Mouse (Mus musculus): ENCODE measurements around the gene Phyhipl.

Phyhipl gene

DNA sequence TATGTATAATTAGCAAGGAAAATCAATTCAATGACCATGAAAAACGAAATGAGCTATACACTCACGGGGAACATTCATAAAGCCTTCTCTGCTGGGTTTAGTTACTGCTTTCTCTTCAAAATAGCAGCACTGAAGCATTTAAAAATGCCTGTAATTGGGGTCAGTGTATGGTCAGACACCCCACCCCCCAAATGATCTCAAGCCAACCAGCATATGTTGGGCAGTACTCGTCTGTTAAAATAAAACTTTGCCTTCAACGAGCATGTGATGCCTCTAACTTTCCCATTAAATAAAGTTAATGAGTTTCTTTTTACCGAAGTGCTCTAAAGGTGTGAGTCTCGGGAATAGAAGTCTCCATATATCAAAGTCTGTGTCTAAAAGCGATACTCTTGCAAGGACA lies at the start of gene Phyhipl:
Phyhipl (minus strand) TSS at position 138 of the 400 bp plus-strand sequence.
- no peak for DNase-seq

- DNase-seq: no peak
These were observed 47.4 kb upstream of the Phyhipl start for GRCm38 (mm10) chr10:70703211-70703610.

DNA sequence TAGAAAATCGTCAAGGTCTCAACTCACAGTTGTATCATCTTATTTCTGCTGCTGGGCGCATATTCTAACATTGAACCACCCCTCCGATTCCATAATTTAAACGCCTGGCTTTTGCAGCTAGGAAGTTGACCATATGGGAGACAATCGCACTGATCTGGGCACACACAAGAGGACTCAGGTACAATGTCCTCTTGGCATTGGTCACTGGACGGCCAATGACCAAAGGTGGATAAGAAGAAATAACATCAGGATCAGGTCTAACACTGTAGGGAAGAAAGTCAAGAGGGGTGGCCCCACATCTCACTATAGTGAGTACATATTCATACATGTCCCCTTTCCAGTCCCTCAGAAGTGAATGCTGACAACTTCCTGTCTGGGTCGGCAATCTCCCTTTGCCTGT lies 43.8 kb upstream of the Phyhipl start:
- DNase-seq: no peak

DNA sequence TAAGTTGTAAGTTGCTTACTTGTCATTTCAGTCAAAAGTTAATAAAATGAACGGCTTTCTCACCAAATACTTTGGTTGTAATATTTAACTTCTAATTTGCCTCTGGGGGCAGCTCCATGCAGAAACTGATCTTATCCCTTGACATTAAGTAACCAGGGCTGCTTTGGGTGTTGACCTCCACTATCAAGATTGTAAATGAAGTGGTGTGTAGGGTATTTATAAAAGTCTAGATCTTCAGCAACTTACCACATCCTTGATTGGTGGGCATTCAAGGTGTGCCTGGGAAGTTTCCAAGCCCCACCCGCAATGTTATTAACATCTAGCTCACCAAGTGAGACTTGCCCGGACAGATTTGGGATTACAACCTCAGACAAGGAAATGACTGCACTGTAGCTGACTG lies 42.2 kb upstream of the Phyhipl start:
- DNase-seq: no peak

- no peak for DNase-seq
These were observed 41.2 kb upstream of the Phyhipl start for GRCm38 (mm10) chr10:70696748-70697585.

GRCm38 (mm10) chr10:70689346-70689745 lies 33.6 kb upstream of the Phyhipl start:
- no peak for DNase-seq

DNA sequence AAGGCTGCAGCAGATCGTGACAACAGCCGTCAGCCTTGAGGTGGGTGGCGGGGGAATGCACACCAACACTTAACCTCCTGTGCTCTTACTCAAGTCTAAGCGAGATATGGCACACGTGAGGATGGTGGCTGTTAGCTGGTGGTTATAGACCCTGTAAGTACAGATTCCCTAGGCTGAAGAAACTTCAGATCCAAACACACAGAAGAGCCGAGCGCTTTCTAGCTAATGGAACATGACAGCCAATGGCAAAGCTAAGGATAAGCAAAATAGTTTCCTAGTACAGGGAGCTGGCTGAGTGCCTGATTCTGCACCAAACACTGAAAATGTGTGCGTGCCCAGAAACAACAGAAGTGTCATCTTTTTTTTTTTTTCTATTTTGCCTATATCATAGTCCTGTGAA lies 33.1 kb upstream of the Phyhipl start:
- no peak for DNase-seq

- no peak for DNase-seq
These were observed 31.4 kb upstream of the Phyhipl start for GRCm38 (mm10) chr10:70686941-70687703.

DNA sequence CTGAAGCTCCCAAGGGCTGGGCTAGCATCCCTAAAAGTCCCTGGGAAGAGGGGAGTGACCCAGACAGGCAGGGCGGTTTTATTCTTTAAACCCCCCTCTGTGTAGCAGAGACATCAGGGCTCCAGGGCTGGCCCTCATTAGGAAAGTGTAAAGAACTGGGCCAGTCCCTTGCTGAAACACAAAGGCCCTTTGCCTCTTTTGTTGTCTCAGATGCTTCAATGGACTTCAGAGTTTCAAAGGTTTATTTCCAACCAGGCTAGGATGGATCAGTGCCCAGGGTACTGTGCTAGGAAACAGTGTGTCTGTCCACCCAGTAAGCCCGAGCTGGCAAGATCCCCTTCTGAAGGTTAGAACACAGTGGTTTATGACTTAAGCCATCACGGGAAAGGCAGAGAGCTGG lies 30.7 kb upstream of the Phyhipl start:
- DNase-seq: peak; percentile 37

DNA sequence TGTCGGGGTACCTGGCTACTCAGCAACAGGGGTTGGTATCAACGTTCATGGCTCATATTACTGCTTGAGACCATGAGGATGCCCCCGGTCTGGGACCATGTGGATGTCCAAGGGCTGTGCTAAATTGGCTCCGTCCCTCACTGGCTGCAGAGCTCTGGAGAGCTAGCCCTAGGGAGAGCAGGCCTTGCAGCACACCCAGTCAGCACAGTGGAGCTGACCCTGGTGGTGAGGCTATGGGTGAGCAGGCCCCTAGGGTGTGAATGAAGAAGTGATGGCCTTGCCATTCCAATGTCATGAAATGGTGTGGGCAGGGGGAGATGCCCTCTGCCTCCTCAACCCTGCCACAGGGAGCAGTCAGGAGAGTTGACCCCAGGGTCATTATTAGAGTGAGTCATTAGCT lies 27.7 kb upstream of the Phyhipl start:
- DNase-seq: no peak

GRCm38 (mm10) chr10:70677946-70678345 lies 22.2 kb upstream of the Phyhipl start:
- no peak for DNase-seq

DNA sequence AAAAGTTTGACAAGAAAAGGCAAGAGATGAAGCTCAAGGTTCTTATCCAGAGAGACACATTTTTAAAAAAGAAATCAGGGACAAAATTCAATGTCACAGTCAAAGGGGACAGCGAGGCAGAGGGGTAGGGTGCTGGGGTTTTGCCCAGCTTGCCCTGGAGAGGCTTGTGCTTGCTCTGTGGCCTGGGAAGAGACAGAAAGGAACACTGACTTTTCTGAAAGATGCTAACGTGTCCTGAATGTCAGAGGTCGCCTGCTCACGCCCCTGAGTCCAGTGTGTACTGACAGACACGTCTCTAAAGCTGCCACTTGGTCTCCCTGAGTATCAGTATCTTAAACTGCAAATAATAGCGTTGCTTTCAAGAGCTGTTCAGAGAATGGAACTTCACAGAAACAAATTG lies 507 bp upstream of the Phyhipl start:
- no peak for DNase-seq

DNA sequence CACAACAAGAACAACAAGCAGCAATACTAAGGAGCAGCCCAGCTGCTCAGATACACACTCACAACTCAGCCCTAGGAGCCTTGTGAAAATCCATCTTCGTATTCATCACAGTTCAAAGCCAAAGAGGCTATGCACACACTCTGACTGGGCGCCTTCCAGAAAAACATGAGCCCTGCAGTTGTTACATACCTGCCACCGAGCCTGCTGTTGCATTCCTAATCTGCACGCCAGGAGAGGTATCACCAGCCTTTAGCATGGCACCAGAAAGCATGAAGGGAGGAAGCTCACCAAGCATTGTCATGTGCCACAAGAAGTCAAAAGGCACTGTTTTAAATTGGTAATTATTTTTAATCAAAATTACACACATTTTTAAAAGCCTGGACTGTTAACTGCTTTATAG lies 1.1 kb downstream of the Phyhipl start:
- DNase-seq: no peak

DNA sequence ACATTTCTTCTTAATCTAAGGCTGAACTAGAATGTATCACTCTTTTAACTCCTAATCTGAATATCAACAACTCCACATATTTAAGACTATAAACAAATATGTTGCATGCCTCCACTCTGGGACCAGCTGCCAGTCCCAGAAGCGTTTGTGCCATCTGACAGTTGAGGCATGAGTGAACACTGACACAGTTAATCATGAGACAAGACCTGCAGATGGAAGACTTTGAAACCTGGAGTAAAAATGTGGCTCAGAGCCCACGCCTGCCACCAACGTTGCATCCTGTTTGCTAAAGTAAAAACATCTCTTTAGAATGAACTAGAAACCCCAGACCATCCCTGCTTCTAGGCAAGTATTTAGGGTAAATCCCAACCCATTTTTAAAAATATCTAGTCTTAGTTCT lies 1.6 kb downstream of the Phyhipl start:
- no peak for DNase-seq

DNA sequence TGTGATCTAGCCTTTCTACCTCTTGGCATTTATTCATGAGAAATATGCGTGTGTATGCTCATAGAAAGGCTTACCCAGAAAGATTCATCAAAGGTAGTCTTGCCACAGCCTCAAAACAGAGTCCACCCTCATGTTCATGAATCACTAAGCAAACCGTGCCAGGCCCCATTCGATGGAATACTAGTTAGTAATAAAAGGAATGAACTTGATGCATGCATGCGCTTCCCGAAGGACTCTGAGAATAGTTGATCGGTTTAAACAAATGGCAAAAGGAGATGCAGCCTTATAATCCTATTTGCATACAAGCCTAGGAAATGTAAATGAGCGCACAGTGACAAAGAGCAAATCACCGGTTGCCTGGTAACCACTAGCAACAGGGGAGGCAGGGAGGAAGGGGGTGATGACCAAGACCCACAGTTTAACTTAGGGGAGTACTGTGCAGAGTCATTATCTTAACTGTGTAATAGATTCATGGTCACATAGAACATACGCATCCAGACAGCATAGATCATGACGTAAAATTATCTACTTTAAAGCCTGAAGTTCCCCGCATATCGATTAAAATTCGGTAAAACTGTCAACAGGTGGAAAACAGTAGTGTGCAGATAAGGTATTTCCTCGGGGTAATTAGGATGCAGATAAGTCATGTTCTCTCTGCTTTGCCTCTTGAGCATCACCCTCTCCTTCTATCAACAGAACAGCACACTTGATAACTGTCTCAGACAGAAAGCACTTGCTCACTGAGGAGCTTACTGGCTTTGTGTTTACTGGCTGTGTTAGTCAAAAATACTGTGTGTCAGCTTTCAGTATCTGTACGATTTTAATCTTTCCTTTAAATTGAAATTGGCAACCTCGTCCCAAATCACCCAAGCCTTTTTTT lies 3.8 kb downstream of the Phyhipl start:
- peak; percentile 29 for DNase-seq

DNA sequence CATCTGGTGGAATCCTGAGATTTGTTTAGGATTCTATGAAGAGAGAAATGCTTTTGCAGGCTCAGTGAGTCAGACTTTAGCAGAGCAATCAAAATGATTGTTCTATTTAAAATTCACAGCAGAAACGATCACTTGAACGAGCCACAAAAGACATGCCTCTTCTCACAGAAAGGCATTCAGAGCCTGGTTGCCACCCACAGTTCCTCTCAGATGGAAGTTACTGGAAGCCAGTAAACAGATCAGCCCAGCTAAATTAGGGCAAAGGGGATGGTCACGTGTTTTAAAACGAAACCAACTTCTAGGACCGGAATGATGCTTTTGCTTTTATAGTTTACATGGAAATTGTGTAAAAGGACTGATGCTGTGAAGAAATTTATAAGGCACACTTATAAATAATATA lies 6.9 kb downstream of the Phyhipl start:
- DNase-seq: no peak

GRCm38 (mm10) chr10:70643131-70643530 lies 12.6 kb downstream of the Phyhipl start:
- DNase-seq: no peak

- no peak for DNase-seq
These were observed 14.7 kb downstream of the Phyhipl start for GRCm38 (mm10) chr10:70640896-70641596.

- peak; percentile 52 for DNase-seq
These were observed 15.6 kb downstream of the Phyhipl start for GRCm38 (mm10) chr10:70640075-70640737.

DNA sequence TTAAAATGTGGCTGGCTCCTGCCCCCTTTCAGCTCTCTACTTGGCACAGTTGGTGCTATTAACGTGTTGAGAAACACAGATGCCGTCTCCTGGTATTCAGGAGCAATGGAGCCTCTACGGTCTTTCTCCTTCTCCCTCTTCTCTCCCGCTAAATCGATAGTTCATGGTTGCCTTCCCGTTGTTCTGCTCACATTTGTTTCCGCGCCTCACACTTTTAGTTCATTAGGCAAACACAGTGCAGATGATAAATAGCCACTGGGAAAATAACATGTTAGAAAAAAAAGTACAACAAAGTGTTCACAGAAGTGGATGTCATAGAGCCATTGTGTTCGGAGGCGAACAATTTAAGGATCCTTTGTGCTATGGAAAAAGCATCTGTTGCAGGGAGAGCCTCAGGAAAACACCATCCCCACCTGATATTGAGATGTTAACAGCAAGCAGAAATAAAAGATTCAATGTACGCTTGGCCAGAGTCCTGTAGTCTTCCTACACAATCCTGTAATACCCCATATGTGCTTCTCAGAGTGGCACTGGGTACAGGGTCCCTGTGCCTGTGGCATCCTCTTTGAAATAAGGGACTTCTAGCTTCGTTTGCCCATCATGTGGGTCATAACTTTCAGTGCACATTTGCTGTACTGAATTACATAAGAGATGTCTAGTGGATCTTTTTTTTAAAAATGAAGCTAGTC lies 18.0 kb downstream of the Phyhipl start:
- DNase-seq: peak; percentile 53

- no peak for DNase-seq
These were observed 20.5 kb downstream of the Phyhipl start for GRCm38 (mm10) chr10:70635261-70635660.

Data from embryo, embryonic 11 days (tissue).